Comparison of ENCODE assay signal across 34 mouse cellular contexts in the genomic region with DNA sequence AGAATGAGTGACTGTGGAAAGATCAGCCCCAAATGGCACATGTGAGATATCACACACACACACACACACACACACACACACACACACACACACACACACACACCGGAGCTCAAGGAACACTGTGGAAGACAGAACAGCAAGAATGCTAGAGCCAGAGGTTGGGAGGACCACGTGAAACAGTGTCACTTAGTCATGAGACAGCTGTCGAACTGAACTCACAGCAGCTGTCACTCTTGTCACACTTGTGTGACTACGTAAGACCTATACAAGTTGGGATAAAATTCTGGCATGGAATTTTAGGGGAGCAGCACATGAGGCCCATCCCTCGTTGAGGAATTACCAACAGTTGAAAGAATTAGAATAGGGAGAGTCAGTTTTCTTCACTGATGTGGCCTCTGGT. TPM values are rescaled to one million over a fixed set of nuclear protein-coding genes. Genes with fewer than 3 reads are reported as not detected.
A peak's percentile ranks its signal among the peaks of the same experiment; 100 is the strongest.
DNase-seq lines count a peak whose midpoint lies in the region; ATAC-seq lines count a peak whose summit lies in the region.
"Had no signal": no experiment of that assay in that cellular context is flagged by ENCODE, and none has a peak within 500 bp of the region (broad histone marks: within the 10 kb centered on the region; RNA-seq: fewer than 3 reads in every experiment).

No protein-coding gene starts in this region.

- no peaks in the 10 kb centered on the region for H3K9me3 ChIP-seq in limb, embryonic 12.5 days
- no peaks in the 10 kb centered on the region for H3K9me3 ChIP-seq in limb, embryonic 10.5 days (replicated peaks)
- no peaks in the 10 kb centered on the region for H3K9me3 ChIP-seq in lung, embryonic 15.5 days
- H3K9me3 ChIP-seq: hindbrain, embryonic 12.5 days; liver, embryonic 12.5 days; megakaryocyte, embryonic 14.5 days; midbrain, embryonic 13.5 days had no signal

- no peak overlapping the region for H3K4me2 ChIP-seq in limb, embryonic 12.5 days
- H3K4me2 ChIP-seq in lung, embryonic 15.5 days: no peak overlapping the region
- H3K4me2 ChIP-seq: heart, embryonic 11.5 days; hindbrain, embryonic 12.5 days; liver, embryonic 12.5 days; midbrain, embryonic 13.5 days had no signal

- ATAC-seq in limb, embryonic 12.5 days (ENCODE audit: insufficient number of reproducible peaks, insufficient read depth, low FRiP score, low TSS enrichment, low read depth): peak; percentile 68; the same call in 1 of the 2 replicates
- peak; percentile 49; the same call in 1 of the 2 replicates for ATAC-seq in lung, embryonic 15.5 days (ENCODE audit: borderline replicate concordance, extremely low read depth, low FRiP score, low TSS enrichment)
- ATAC-seq: CD4-positive, CD25-positive, alpha-beta regulatory T cell, adult 4 months; forebrain, embryonic 14.5 days; intestine, embryonic 16.5 days; liver, embryonic 12.5 days; liver, postnatal 0 days; midbrain, embryonic 13.5 days had no signal

- H3K27me3 ChIP-seq in limb, embryonic 12.5 days: no peaks in the 10 kb centered on the region
- no peaks in the 10 kb centered on the region for H3K27me3 ChIP-seq in limb, embryonic 10.5 days (ENCODE audit: low read depth, poor library complexity, severe bottlenecking)
- no peaks in the 10 kb centered on the region for H3K27me3 ChIP-seq in lung, embryonic 15.5 days
- H3K27me3 ChIP-seq: hindbrain, embryonic 12.5 days; liver, embryonic 12.5 days; midbrain, embryonic 13.5 days had no signal

- no peak overlapping the region for H3K9ac ChIP-seq in limb, embryonic 12.5 days (replicated peaks)
- H3K9ac ChIP-seq in lung, embryonic 15.5 days: no peak overlapping the region
- H3K9ac ChIP-seq: hindbrain, embryonic 12.5 days; liver, embryonic 12.5 days; liver, postnatal 0 days; midbrain, embryonic 13.5 days had no signal

- H3K4me1 ChIP-seq in limb, embryonic 12.5 days (replicated peaks): no peaks in the 10 kb centered on the region; the same call in 1 of the 2 replicates
- H3K4me1 ChIP-seq in limb, embryonic 10.5 days: no peaks in the 10 kb centered on the region
- H3K4me1 ChIP-seq in lung, embryonic 15.5 days: 0 out of 2 replicates have a peak, but pooled peaks cover 7% of the 10 kb centered on the region
- H3K4me1 ChIP-seq: liver, embryonic 12.5 days; megakaryocyte, embryonic 14.5 days; midbrain, embryonic 13.5 days had no signal

- no peak overlapping the region for H3K4me3 ChIP-seq in limb, embryonic 12.5 days (replicated peaks)
- H3K4me3 ChIP-seq in limb, embryonic 10.5 days: no peak overlapping the region
- no peak overlapping the region for H3K4me3 ChIP-seq in lung, embryonic 15.5 days
- H3K4me3 ChIP-seq: hindbrain, embryonic 12.5 days; liver, embryonic 12.5 days; megakaryocyte, embryonic 14.5 days; midbrain, embryonic 13.5 days had no signal

- no peaks in the 10 kb centered on the region for H3K36me3 ChIP-seq in limb, embryonic 12.5 days
- H3K36me3 ChIP-seq in limb, embryonic 10.5 days: no peaks in the 10 kb centered on the region
- no peaks in the 10 kb centered on the region for H3K36me3 ChIP-seq in lung, embryonic 15.5 days
- H3K36me3 ChIP-seq: hindbrain, embryonic 12.5 days; liver, embryonic 12.5 days; midbrain, embryonic 13.5 days had no signal

- DNase-seq in limb, embryonic 10.5 days (ENCODE audit: low spot score): no peak
- DNase-seq in lung, postnatal 25 days (ENCODE audit: low spot score): peak; percentile 31
- no peak for DNase-seq in embryo, embryonic 9.5 days (ENCODE audit: extremely low spot score)
- DNase-seq in urinary bladder, adult 18-20 months (ENCODE audit: low spot score in 2 of 2): no peak
- DNase-seq in ovary, postnatal 10 days (ENCODE audit: low spot score): no peak
- DNase-seq: adrenal gland, postnatal 25 days; cerebellum, adult 18-20 months; cerebellum, postnatal 14 days; gastrocnemius, postnatal 14 days; heart, postnatal 36 days; kidney, adult 8-10 months; kidney, postnatal 4 days; layer of hippocampus, postnatal 36 days; liver, postnatal 0 days; retina, postnatal 1 day; right cerebral cortex, postnatal 14 days; thymus, postnatal 25 days had no signal

- WGBS in limb, embryonic 12.5 days: 80% methylated on average over 5 of the region's 5 CpGs
- 81% methylated on average over 5 of the region's 5 CpGs for WGBS in limb, embryonic 10.5 days
- 45% methylated on average over 5 of the region's 5 CpGs for WGBS in lung, embryonic 15.5 days

- H3K27ac ChIP-seq in limb, embryonic 12.5 days: no peak overlapping the region
- no peak overlapping the region for H3K27ac ChIP-seq in limb, embryonic 10.5 days
- H3K27ac ChIP-seq in lung, embryonic 15.5 days: no peak overlapping the region
- H3K27ac ChIP-seq: hindbrain, embryonic 12.5 days; kidney, postnatal 0 days; liver, embryonic 12.5 days; midbrain, embryonic 13.5 days had no signal

RNA-seq across cellular contexts. Expression of a gene that starts 39.7 kb away (rescaled TPM):
- polyA plus RNA-seq in limb, embryonic 12.5 days (2016; fragmentation: Nextera tagmentation; extraction: Ambion mirVana): not detected in 2 replicates
- not detected in 2 replicates for polyA plus RNA-seq in limb, embryonic 10.5 days (2016; fragmentation: Nextera tagmentation; extraction: Ambion mirVana)
- not detected in 2 replicates for polyA plus RNA-seq in lung, embryonic 15.5 days (2015; fragmentation: Nextera tagmentation; extraction: Ambion mirVana)
- polyA plus RNA-seq: brain, embryonic 14.5 days; CD4-positive, CD25-positive, alpha-beta regulatory T cell, adult 4 months; cortical plate, adult 2 months; embryonic facial prominence, embryonic 11.5 days; forebrain, embryonic 14.5 days; hindbrain, embryonic 12.5 days; intestine, embryonic 16.5 days; limb, embryonic 11.5 days; liver, embryonic 12.5 days; midbrain, embryonic 13.5 days; neural tube, embryonic 14.5 days; stomach, embryonic 16.5 days had no signal
